Mouse (Mus musculus): ENCODE data around the gene Osbpl6. TPM values are rescaled to one million over a fixed set of nuclear protein-coding genes. Genes with fewer than 3 reads are reported as not detected.
A peak's percentile ranks its signal among the peaks of the same experiment; 100 is the strongest.

Gene Osbpl6
- total and polyA plus RNA-seq, 3 experiments, result 0.04 TPM; not detected in 2

GRCm38 (mm10) chr2:76643801-76644200, 237.5 kb downstream of the Osbpl6 start:
- Histone ChIP-seq H3K4me1 (ENCODE audit: control insufficient read depth in 1 of 2, insufficient read depth in 2 of 2, low read length in 2 of 2) (peaks cover 5 to 9% of the 10 kb centered on the region in 2 experiments), H3K27ac (ENCODE audit: control insufficient read depth, low read depth, low read length) (peak overlapping the region; percentile 28; the same call in 1 of the 2 replicates), H3K9ac (ENCODE audit: control insufficient read depth, low read depth, low read length, poor library complexity, severe bottlenecking) (no peak overlapping the region), H3K9me3 (replicated peaks; ENCODE audit: insufficient read depth, low read length) (no peaks in the 10 kb centered on the region), H3K36me3 (ENCODE audit: control insufficient read depth in 1 of 2, insufficient read depth in 2 of 2, low read length in 2 of 2) (peaks cover 0 to 13% of the 10 kb centered on the region in 2 experiments; a peak in 3 of 4 replicates), H3K4me3 (ENCODE audit: control insufficient read depth in 1 of 2, insufficient read depth in 1 of 2, low read depth in 2 of 2, low read length in 2 of 2) (no peak overlapping the region), H3K27me3 (ENCODE audit: control insufficient read depth in 1 of 2, insufficient read depth in 2 of 2, low read length in 2 of 2) (no peaks in the 10 kb centered on the region), H3K79me2 (ENCODE audit: control insufficient read depth, insufficient read depth, low read length, poor library complexity) (no peaks in the 10 kb centered on the region)
- DNase-seq (ENCODE audit: low read depth, low spot score), result peak; percentile 46
- peak; percentile 52; the same call in 1 of the 2 replicates for TF ChIP-seq ETS1 (IDR thresholded peaks at IDR 0.05; ENCODE audit: low read depth, low read length)
- no peak for TF ChIP-seq UBTF (IDR thresholded peaks at IDR 0.05; ENCODE audit: borderline replicate concordance, insufficient read depth, low read depth, low read length)
- TF ChIP-seq MYB (IDR thresholded peaks at IDR 0.05; ENCODE audit: low read depth, low read length), result no peak
- TF ChIP-seq GATA1 (IDR thresholded peaks at IDR 0.05; ENCODE audit: low read depth, low read length), result peak; percentile 49; the same call in 1 of the 2 replicates
- peak; percentile 61; the same call in 1 of the 2 replicates for TF ChIP-seq TCF12 (IDR thresholded peaks at IDR 0.05; ENCODE audit: low read depth, low read length)
- peak; percentile 81 for TF ChIP-seq TAL1 (IDR thresholded peaks at IDR 0.05; ENCODE audit: low read length)
- TF ChIP-seq EP300 (IDR thresholded peaks at IDR 0.05; ENCODE audit: low read depth in 1 of 2, low read length in 2 of 2), result peak; percentile 76 to 79

GRCm38 (mm10) chr2:76647441-76647869, 241.1 kb downstream of the Osbpl6 start:
- peaks cover 5 to 9% of the 10 kb centered on the region in 2 experiments for H3K4me1 ChIP-seq (ENCODE audit: control insufficient read depth in 1 of 2, insufficient read depth in 2 of 2, low read length in 2 of 2)
- H3K4me3 ChIP-seq (ENCODE audit: control insufficient read depth in 1 of 2, insufficient read depth in 1 of 2, low read depth in 2 of 2, low read length in 2 of 2), result peak overlapping the region; percentile 71 to 91
- no peak for DNase-seq (ENCODE audit: low read depth, low spot score)
- no peak overlapping the region for H3K27ac ChIP-seq (ENCODE audit: control insufficient read depth, low read depth, low read length)
- H3K9me3 ChIP-seq (replicated peaks; ENCODE audit: insufficient read depth, low read length), result no peaks in the 10 kb centered on the region
- TF ChIP-seq ZNF384 (IDR thresholded peaks at IDR 0.05; ENCODE audit: low read depth, low read length) (no peak), MYC (IDR thresholded peaks at IDR 0.05; ENCODE audit: low read depth, low read length) (no peak), SIN3A (IDR thresholded peaks at IDR 0.05; ENCODE audit: low read length) (peak; percentile 49; the same call in 1 of the 2 replicates), ZKSCAN1 (IDR thresholded peaks at IDR 0.05; ENCODE audit: low read depth, low read length) (no peak), UBTF (IDR thresholded peaks at IDR 0.05; ENCODE audit: borderline replicate concordance, insufficient read depth, low read depth, low read length) (no peak)
- H3K27me3 ChIP-seq (ENCODE audit: control insufficient read depth in 1 of 2, insufficient read depth in 2 of 2, low read length in 2 of 2), result no peaks in the 10 kb centered on the region
- H3K79me2 ChIP-seq (ENCODE audit: control insufficient read depth, insufficient read depth, low read length, poor library complexity), result no peaks in the 10 kb centered on the region
- peak overlapping the region; percentile 77 for H3K9ac ChIP-seq (ENCODE audit: control insufficient read depth, low read depth, low read length, poor library complexity, severe bottlenecking)
- H3K36me3 ChIP-seq (ENCODE audit: control insufficient read depth in 1 of 2, insufficient read depth in 2 of 2, low read length in 2 of 2), result peaks cover 0 to 13% of the 10 kb centered on the region in 2 experiments; a peak in 2 of 4 replicates

GRCm38 (mm10) chr2:76647883-76648570, 241.7 kb downstream of the Osbpl6 start, which contains the start of the genes Prkra and Pjvk:
Gene Prkra, minus strand, starts transcription at chr2:76648015.
Gene Pjvk, plus strand, starts transcription at chr2:76648476.
- Histone ChIP-seq H3K79me2 (ENCODE audit: control insufficient read depth, insufficient read depth, low read length, poor library complexity) (no peaks in the 10 kb centered on the region), H3K4me1 (ENCODE audit: control insufficient read depth in 1 of 2, insufficient read depth in 2 of 2, low read length in 2 of 2) (peaks cover 5 to 9% of the 10 kb centered on the region in 2 experiments), H3K27ac (ENCODE audit: control insufficient read depth, low read depth, low read length) (peak within 1 kb of the TSS; percentile 22; the same call in 1 of the 2 replicates), H3K9me3 (replicated peaks; ENCODE audit: insufficient read depth, low read length) (no peaks in the 10 kb centered on the region), H3K4me3 (ENCODE audit: control insufficient read depth in 1 of 2, insufficient read depth in 1 of 2, low read depth in 2 of 2, low read length in 2 of 2) (peak within 1 kb of the TSS; percentile 71 to 91), H3K9ac (ENCODE audit: control insufficient read depth, low read depth, low read length, poor library complexity, severe bottlenecking) (peak within 1 kb of the TSS; percentile 77), H3K27me3 (ENCODE audit: control insufficient read depth in 1 of 2, insufficient read depth in 2 of 2, low read length in 2 of 2) (no peaks in the 10 kb centered on the region), H3K36me3 (ENCODE audit: control insufficient read depth in 1 of 2, insufficient read depth in 2 of 2, low read length in 2 of 2) (peaks cover 0 to 13% of the 10 kb centered on the region in 2 experiments; a peak in 2 of 4 replicates)
- peak; percentile 96 for DNase-seq (ENCODE audit: low read depth, low spot score)
- TF ChIP-seq NRF1 (IDR thresholded peaks at IDR 0.05; ENCODE audit: insufficient read depth, low read depth, low read length, poor library complexity, severe bottlenecking) (0 out of 2 replicates have a peak, but pooled peaks have one; percentile 17), MAX (IDR thresholded peaks at IDR 0.05; ENCODE audit: low read length) (peak; percentile 51; the same call in 1 of the 2 replicates), NELFE (IDR thresholded peaks at IDR 0.05; ENCODE audit: low read depth, low read length) (peak; percentile 28; the same call in 1 of the 2 replicates), MXI1 (IDR thresholded peaks at IDR 0.05; ENCODE audit: low read depth, low read length) (peak; percentile 50; the same call in 1 of the 2 replicates), JUND (IDR thresholded peaks at IDR 0.05; ENCODE audit: low read depth, low read length) (no peak), MAZ (IDR thresholded peaks at IDR 0.05; ENCODE audit: low read depth, low read length) (peak; percentile 21; the same call in 1 of the 2 replicates), ZMIZ1 (IDR thresholded peaks at IDR 0.05; ENCODE audit: low read depth, low read length) (no peak), SIN3A (IDR thresholded peaks at IDR 0.05; ENCODE audit: low read length) (peak; percentile 8; the same call in 1 of the 2 replicates), BHLHE40 (IDR thresholded peaks at IDR 0.05; ENCODE audit: borderline replicate concordance, low read depth, low read length) (no peak), ELF1 (IDR thresholded peaks at IDR 0.05; ENCODE audit: low read depth, low read length) (0 out of 2 replicates have a peak, but pooled peaks have one; percentile 17), POLR2A (IDR thresholded peaks at IDR 0.05; ENCODE audit: control insufficient read depth in 1 of 2, insufficient read depth in 1 of 2, low read depth in 1 of 2, low read length in 2 of 2, poor library complexity in 1 of 2) (peak; percentile 45 to 56; a peak in 2 of 4 replicates)

All from MEL (cell line).